Mouse (Mus musculus) cortical plate, adult 2 months (tissue): ENCODE data around the gene Klhl2.

Source experiments
- CTCF ChIP-seq: fragments of 200-500 bp; IDR thresholded peaks from 2 replicates; pipeline ENCODE4 v1.5.1; 2011; ENCODE audit warnings: mild to moderate bottlenecking, control low read depth, low read length; ENCODE audit not compliant: insufficient read depth; ENCODE audit errors: extremely low read depth
- POLR2A ChIP-seq: fragments of 200-500 bp; IDR thresholded peaks from 2 replicates; pipeline ENCODE4 v1.6.1; 2011; ENCODE audit warnings: mild to moderate bottlenecking, low read length, control low read depth; ENCODE audit not compliant: insufficient read depth; ENCODE audit errors: extremely low read depth

DNA sequence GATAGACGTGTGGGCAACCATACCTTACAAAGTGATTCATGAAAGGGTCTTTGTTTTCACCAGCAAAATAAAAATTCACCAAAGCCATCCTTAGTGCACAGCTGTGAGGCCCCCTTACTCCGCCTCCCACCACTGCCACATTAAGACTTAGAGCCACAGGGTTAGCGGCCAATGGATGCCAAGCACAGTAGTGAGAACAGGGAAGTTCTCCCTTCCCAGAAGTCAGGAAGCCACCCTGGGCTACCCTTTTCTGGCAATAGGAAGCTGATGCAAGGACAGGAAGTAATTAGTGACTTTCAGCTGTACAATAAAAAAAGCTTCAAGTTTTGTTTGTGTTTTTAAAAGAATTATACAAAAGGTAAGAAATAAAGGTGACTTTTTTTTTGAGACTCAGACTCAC lies 18.2 kb downstream of the Klhl2 start:
- TF ChIP-seq CTCF (no peak), POLR2A (no peak)
